In genomic region chr10:38788612-38789011, GRCm38 (mm10) we compare ENCODE assay signal across 31 mouse cellular contexts. TPM values are rescaled to one million over a fixed set of nuclear protein-coding genes. Genes with fewer than 3 reads are reported as not detected.
"Had no signal": no experiment of that assay in that cellular context is flagged by ENCODE, and none has a peak within 500 bp of the region (broad histone marks: within the 10 kb centered on the region; RNA-seq: fewer than 3 reads in every experiment).

No protein-coding gene starts in this region.

- H3K27me3 ChIP-seq: heart, embryonic 12.5 days; hindbrain, embryonic 12.5 days; intestine, embryonic 15.5 days; limb, embryonic 12.5 days; liver, embryonic 13.5 days; liver, embryonic 15.5 days had no signal

- H3K4me1 ChIP-seq: heart, embryonic 10.5 days; heart, embryonic 12.5 days; hindbrain, embryonic 10.5 days; hindbrain, embryonic 12.5 days; intestine, embryonic 15.5 days; limb, embryonic 10.5 days; limb, embryonic 12.5 days; liver, embryonic 13.5 days; liver, embryonic 15.5 days had no signal

- H3K4me3 ChIP-seq: heart, embryonic 10.5 days; heart, embryonic 12.5 days; hindbrain, embryonic 10.5 days; hindbrain, embryonic 12.5 days; intestine, embryonic 15.5 days; layer of hippocampus, adult 2 months; left cerebral cortex, adult 2 months; limb, embryonic 10.5 days; limb, embryonic 12.5 days; liver, embryonic 13.5 days; liver, embryonic 15.5 days had no signal

- DNase-seq: gastrocnemius, postnatal 14 days; gastrocnemius, postnatal 36 days; heart, adult 18-20 months; heart, postnatal 10 days; heart, postnatal 4 days; kidney, adult 18-20 months; kidney, adult 8-10 months; kidney, postnatal 10 days; kidney, postnatal 25 days; kidney, postnatal 4 days; liver; liver, embryonic 13.5 days had no signal

- H3K27ac ChIP-seq: heart, embryonic 10.5 days; hindbrain, embryonic 10.5 days; hindbrain, embryonic 12.5 days; hindbrain, embryonic 14.5 days; intestine, embryonic 15.5 days; layer of hippocampus, adult 2 months; left cerebral cortex, adult 2 months; limb, embryonic 10.5 days; limb, embryonic 12.5 days; liver, embryonic 13.5 days; liver, embryonic 15.5 days had no signal

RNA-seq across cellular contexts. Expression of gene Rfpl4b, which starts 33.0 kb away (rescaled TPM):
- polyA plus RNA-seq: heart, embryonic 10.5 days; heart, embryonic 12.5 days; heart, embryonic 14.5 days; heart, embryonic 16.5 days; hindbrain, embryonic 10.5 days; hindbrain, embryonic 12.5 days; hindbrain, embryonic 14.5 days; hindbrain, embryonic 16.5 days; inflammation-experienced regulatory T-cells, adult 6 months; intestine, embryonic 15.5 days; intestine, postnatal 0 days; kidney, embryonic 14.5 days; kidney, embryonic 16.5 days; limb, embryonic 10.5 days; limb, embryonic 12.5 days; liver, embryonic 11.5 days; liver, embryonic 13.5 days; liver, embryonic 15.5 days had no signal
